21 mouse cellular contexts compared by ENCODE assay signal in genomic region chr6:117505431-117505830, GRCm38 (mm10).
DNase-seq lines count a peak whose midpoint lies in the region; ATAC-seq lines count a peak whose summit lies in the region.
"Had no signal": no experiment of that assay in that cellular context is flagged by ENCODE, and none has a peak within 500 bp of the region (broad histone marks: within the 10 kb centered on the region; RNA-seq: fewer than 3 reads in every experiment).

No protein-coding gene starts in this region.

- no peaks in the 10 kb centered on the region for H3K36me3 ChIP-seq in kidney, embryonic 15.5 days
- no peaks in the 10 kb centered on the region for H3K36me3 ChIP-seq in limb, embryonic 11.5 days (ENCODE audit: control insufficient read depth, insufficient read depth, low read length)
- H3K36me3 ChIP-seq: embryonic facial prominence, embryonic 12.5 days; hindbrain, embryonic 13.5 days; stomach, embryonic 15.5 days had no signal

- no peak overlapping the region for H3K9ac ChIP-seq in kidney, embryonic 15.5 days
- H3K9ac ChIP-seq in limb, embryonic 11.5 days (ENCODE audit: low read length) = no peak overlapping the region
- H3K9ac ChIP-seq: embryonic facial prominence, embryonic 12.5 days; hindbrain, embryonic 13.5 days; stomach, embryonic 15.5 days had no signal

- DNase-seq in kidney, adult 11 months = peak; percentile 16
- DNase-seq in MN1 (ENCODE audit: low spot score) = peak; percentile 16
- peak; percentile 14 for DNase-seq in embryo, embryonic 9.5 days (ENCODE audit: extremely low spot score)
- peak; percentile 24 for DNase-seq in limb, embryonic 11.5 days (ENCODE audit: low spot score)
- no peak for DNase-seq in lung, postnatal 10 days
- no peak for DNase-seq in adrenal gland, adult 2 months
- no peak for DNase-seq in spleen, adult 12 weeks (ENCODE audit: low spot score)
- DNase-seq: cerebellum, postnatal 14 days; gastrocnemius, postnatal 10 days; heart, postnatal 10 days; layer of hippocampus, adult 9-11 months; liver; lung, adult 18-20 months; lung, postnatal 36 days; thymus, adult 2 months had no signal

- H3K9me3 ChIP-seq in kidney, embryonic 15.5 days (replicated peaks) = no peaks in the 10 kb centered on the region
- no peaks in the 10 kb centered on the region for H3K9me3 ChIP-seq in limb, embryonic 11.5 days (ENCODE audit: control insufficient read depth, low read length)
- H3K9me3 ChIP-seq: embryonic facial prominence, embryonic 12.5 days; hindbrain, embryonic 13.5 days; stomach, embryonic 15.5 days had no signal

- no peak for ATAC-seq in kidney, embryonic 15.5 days (replicated peaks; ENCODE audit: low FRiP score)
- ATAC-seq in limb, embryonic 11.5 days (ENCODE audit: insufficient number of reproducible peaks, low FRiP score, low TSS enrichment, low read depth) = no peak
- ATAC-seq: intestine, embryonic 16.5 days had no signal

- H3K27me3 ChIP-seq in kidney, embryonic 15.5 days = peaks cover 30% of the 10 kb centered on the region
- no peaks in the 10 kb centered on the region for H3K27me3 ChIP-seq in limb, embryonic 11.5 days (ENCODE audit: control insufficient read depth, insufficient read depth, low read length)
- H3K27me3 ChIP-seq: embryonic facial prominence, embryonic 12.5 days; hindbrain, embryonic 13.5 days; stomach, embryonic 15.5 days had no signal

- peaks cover 47% of the 10 kb centered on the region for H3K4me1 ChIP-seq in kidney, embryonic 15.5 days
- H3K4me1 ChIP-seq in limb, embryonic 11.5 days (ENCODE audit: control insufficient read depth, insufficient read depth, low read length) = 0 out of 2 replicates have a peak, but pooled peaks cover 5% of the 10 kb centered on the region
- H3K4me1 ChIP-seq: hindbrain, embryonic 13.5 days had no signal

- 22% methylated on average over 3 of the region's 3 CpGs for WGBS in kidney, embryonic 15.5 days
- WGBS in limb, embryonic 11.5 days = 54% methylated on average over 3 of the region's 3 CpGs

- no peak overlapping the region for H3K4me3 ChIP-seq in kidney, embryonic 15.5 days (replicated peaks)
- H3K4me3 ChIP-seq in limb, embryonic 11.5 days (ENCODE audit: low read depth, low read length) = no peak overlapping the region
- H3K4me3 ChIP-seq: embryonic facial prominence, embryonic 12.5 days; hindbrain, embryonic 13.5 days; stomach, embryonic 15.5 days had no signal

- no peak overlapping the region for H3K27ac ChIP-seq in kidney, embryonic 15.5 days
- H3K27ac ChIP-seq in limb, embryonic 11.5 days (replicated peaks; ENCODE audit: low read depth, low read length) = no peak overlapping the region
- H3K27ac ChIP-seq: embryonic facial prominence, embryonic 12.5 days; hindbrain, embryonic 13.5 days; stomach, embryonic 15.5 days had no signal

- no peak overlapping the region for H3K4me2 ChIP-seq in kidney, embryonic 15.5 days
- no peak overlapping the region for H3K4me2 ChIP-seq in limb, embryonic 11.5 days (ENCODE audit: low read depth, severe bottlenecking)
- H3K4me2 ChIP-seq: embryonic facial prominence, embryonic 12.5 days; hindbrain, embryonic 13.5 days; midbrain, embryonic 11.5 days; stomach, embryonic 15.5 days had no signal

Comparison
In these comparisons a context has a peak if more than half of its experiments do, and no peak if none do; other contexts are left out.
1. DNase-seq: peak in kidney, adult 11 months (single experiment), MN1 (single experiment), embryo, embryonic 9.5 days (single experiment) and limb, embryonic 11.5 days (single experiment); none in lung, postnatal 10 days (single experiment), adrenal gland, adult 2 months (single experiment) and spleen, adult 12 weeks (single experiment).